Mouse (Mus musculus): ENCODE data around the gene Acad8. TPM values are rescaled to one million over a fixed set of nuclear protein-coding genes. Genes with fewer than 3 reads are reported as not detected.

Gene Acad8
- total RNA-seq, 2 experiments from 2014 or later, result 38.5 to 42.3 TPM

- no peak for DNase-seq
Measured at GRCm38 (mm10) chr9:26978776-26979175, 20.6 kb downstream of the Acad8 start.

- no peak for DNase-seq
Measured at GRCm38 (mm10) chr9:26977754-26978153, 21.6 kb downstream of the Acad8 start.

DNA sequence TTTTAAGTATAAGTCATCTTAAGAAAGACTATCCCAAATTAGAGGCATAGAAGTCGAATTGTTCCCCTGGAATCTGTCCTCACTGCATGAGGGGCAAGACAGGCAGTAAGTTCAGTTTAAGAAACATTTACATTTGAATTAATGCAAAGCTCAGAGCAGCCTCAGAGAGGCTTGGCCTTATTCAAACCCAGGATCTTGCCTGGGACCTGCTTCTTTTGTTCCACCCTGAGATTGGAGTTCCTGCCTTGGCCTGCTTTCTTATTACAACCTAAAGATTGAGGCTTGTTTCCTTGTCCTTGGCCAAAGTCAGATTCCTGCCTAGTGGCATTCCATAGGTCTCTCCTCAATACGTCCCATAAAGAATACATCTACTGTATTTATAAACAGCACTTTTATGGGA, 51.6 kb downstream of the Acad8 start:
- DNase-seq, result no peak

GRCm38 (mm10) chr9:26924146-26924545, 75.2 kb downstream of the Acad8 start:
- DNase-seq, result no peak

Other genes starting within 250 kb of the Acad8 start
- gene Glb1l2, start 193.1 kb downstream of the Acad8 start, total RNA-seq (2021), result under 1 TPM; 0.40 to 0.63 TPM
- not detected for gene Glb1l3, start 138.7 kb downstream of the Acad8 start, total RNA-seq (2021)
- gene Gm1110, start 76.5 kb downstream of the Acad8 start, total RNA-seq (2021), result not detected
- 100 to 1,000 TPM; 107 to 109 TPM for gene Thyn1, start 144 bp upstream of the Acad8 start, total RNA-seq (2021)
- 100 to 1,000 TPM; 109 to 111 TPM for gene Vps26b, start 30.5 kb upstream of the Acad8 start, total RNA-seq (2021)
- gene Ncapd3, start 30.6 kb upstream of the Acad8 start, total RNA-seq (2021), result 10 to 100 TPM; 17.7 to 19.8 TPM
- gene Jam3, start 155.9 kb upstream of the Acad8 start, total RNA-seq (2021), result 10 to 100 TPM; 42.5 to 43.2 TPM

Data from layer of hippocampus, postnatal 36 days (tissue).